Mouse (Mus musculus): ENCODE data around the gene Carf.

The Carf gene

DNA sequence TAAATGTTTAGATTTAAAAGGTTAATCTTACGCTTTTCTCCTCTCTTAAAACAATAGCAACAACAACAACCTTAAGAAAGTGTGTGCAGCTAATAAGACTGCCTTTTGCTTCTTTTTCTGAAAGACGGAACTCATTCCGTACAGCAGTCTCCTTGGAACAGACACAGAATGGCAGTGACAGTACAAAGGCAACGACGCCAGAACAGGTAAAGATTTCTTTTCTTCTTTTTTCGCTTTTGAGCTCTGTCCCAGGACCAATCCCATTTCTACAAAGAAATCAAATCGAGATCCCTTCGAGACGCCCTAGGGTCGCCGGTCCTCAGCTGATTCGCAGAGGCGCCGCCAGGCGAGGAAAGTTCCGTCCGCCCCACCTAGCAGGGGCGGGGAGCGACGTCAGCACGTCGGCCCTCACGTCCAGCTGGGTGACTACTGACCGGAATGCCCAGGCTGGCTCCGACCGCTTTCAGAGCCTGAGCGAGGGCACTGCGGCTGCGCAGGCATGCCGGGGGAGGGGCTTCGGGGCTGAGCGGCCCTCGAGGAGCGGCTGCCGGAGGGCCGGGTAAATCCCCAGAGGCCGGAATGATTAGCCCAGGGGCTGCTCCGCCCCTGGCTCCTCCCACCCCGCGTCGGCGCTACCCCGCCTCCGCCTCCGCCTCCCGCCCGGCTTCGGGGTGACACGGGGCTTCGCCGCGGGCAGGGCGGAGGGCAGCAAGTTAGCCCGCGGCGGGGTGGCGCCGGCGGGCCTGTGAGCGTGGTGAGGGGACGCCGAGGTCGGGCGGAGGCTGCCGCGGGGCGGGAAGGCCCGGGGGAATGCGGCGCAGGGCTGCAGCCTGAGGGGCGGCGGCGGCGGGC, 82.1 kb downstream of the Carf start, which contains the start of gene Nbeal1:
TSS of gene Nbeal1 (plus strand) at position 668 of the 852 bp plus-strand sequence.
- DNase-seq, result peak; percentile 99

DNA sequence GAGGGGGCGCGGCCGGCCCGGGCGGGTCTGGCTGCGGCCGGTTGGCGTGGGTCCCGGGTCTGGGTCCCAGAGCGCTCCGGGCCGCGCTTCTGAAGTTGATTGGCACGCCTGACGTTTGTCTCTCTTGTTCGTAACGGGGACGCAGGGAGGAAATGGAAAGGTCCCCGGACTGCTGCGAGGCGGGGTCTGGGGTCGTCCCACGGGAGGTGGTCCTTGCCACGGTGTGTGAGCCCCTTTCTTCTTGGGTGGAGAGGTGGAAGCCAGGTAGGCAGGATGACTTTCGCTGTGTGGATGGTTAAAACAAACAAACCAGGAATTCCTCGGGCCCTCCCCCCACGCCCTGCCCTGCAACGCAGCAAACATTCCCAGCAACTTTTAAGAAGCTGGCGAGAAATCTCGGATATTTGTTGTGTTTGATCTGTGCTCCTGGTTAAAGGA, 82.8 kb downstream of the Carf start:
- DNase-seq, result no peak

GRCm38 (mm10) chr1:60188454-60188853, 90.4 kb downstream of the Carf start:
- DNase-seq, result no peak

DNA sequence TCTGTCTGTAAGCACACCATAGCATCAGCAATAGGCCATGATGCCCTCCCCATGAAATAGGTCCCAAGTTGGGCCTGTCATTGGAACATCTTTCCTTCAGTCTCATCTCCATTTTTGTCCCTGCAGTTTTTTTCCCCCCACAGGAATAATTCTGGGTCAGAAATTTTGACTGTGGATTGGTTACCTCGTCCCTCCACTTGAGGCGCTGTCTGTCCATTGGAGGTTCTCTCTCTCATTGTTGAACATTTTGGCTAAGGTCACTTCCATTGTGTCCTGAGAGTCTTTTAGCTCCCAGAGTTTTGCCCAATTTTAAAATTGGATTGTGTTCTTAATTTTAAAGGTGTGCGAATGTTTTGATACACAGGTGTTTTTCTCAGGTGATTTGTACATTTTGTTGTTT, 98.8 kb downstream of the Carf start:
- no peak for DNase-seq

- no peak for DNase-seq
Observed at GRCm38 (mm10) chr1:60199006-60199405, 101.0 kb downstream of the Carf start.

Measured in cerebellum, adult 9-11 months (tissue).